Mouse (Mus musculus): ENCODE data around the gene Ppp1r12a.

Ppp1r12a gene

DNA sequence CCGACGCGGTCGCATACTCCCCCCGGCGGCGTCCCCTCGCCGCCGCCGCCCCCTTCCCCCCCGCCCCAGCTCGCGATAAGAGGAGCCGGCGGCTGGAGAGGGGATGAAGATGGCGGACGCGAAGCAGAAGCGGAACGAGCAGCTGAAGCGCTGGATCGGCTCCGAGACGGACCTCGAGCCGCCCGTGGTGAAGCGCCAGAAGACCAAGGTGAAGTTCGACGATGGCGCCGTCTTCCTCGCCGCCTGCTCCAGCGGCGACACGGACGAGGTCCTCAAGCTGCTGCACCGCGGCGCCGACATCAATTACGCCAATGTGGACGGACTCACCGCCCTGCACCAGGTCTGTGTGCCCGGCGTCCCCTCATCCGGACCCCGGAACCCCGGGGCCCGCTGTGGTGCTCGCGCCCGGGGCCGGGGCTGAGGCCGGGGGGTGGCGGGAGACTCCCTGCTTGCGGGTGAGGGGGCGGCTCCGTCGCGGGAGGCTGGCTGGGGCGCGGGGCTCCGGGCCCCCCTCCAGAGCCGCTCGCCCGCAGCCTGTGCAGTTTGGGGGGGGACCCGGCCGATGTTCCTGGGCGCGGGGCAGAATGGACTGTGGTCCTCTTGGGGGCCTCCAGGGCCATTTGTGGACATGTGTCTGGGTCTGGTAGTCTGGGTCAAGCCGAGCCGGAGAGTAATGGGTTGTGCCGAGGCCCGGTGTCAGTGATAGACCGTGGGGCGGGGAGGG is 466 bp downstream of the Ppp1r12a start:
- DNase-seq: peak; percentile 57

DNA sequence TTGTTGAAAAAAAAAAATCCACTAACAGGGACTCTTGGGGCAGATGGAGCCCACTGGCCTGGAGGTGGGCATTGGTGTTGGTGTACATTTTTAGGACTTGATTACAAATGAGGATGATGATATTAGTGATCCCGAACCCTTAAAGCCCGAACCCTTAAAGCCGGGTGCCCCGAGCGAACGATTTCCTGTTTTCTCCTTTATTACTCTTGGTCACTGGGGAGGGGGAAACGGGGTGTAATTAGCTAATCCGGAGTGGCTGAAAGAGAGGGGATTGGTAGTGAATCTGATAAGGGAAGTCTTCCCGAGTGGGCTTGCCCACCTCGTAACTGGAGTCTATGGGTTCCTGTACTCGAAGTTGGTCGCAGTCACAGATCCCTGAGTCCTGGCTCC is 1.0 kb downstream of the Ppp1r12a start:
- DNase-seq: no peak

DNA sequence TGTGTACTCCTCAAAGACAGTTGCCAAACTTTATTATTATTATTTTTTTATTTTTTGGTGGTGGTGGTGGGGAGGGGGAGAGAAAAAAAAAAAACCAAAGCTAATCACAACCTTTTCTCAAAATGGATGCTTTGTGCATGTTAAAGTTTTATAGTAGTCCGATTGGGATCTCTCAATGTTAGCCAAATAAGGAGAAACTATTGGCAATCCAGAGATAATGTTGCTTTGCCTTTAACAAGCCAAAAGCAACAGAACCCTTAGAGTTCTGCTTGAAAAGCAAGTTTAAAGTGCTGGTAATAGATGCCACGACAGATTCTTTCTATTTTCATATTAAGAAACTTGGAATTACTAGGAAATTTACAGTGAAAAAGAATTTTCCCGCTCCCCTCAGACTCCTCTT is 1.5 kb downstream of the Ppp1r12a start:
- no peak for DNase-seq

DNA sequence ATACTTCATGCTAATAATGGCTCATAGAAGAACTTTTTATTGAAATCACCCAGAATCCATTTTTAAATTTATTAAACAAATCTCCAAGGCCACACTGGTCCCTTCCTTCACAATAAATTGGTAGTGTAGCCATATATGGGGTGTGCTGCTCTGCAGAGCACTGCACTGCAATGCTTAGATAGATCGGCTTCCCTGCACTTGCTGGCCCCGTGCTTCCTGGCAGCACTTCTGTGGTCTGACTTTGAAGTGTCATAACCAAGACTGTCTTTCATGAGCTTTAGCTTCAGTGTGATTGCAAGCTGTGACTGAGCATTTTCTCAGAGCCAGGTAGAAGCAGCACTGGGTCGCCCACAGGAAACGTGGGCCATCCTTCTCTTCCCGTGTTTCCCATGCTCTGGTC is 5.8 kb downstream of the Ppp1r12a start:
- no peak for DNase-seq

DNA sequence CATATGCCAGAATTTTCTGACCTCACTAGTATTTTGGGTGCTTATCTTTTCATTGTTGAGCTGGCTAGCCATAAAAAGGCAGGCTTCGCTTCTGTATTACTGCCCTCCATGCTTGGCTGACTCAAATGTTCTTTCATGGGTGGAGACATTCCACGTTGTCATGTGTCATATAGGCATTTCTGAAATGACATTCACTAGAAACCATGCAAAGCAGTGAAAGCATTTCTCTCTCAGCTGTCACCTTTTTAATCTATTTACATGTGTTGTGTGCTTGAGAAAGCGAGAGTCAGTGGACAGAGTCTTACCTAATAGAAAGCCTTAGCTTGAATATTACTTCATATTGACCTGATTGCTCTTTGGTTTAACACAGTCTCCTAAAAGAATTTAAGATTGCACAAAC is 8.8 kb downstream of the Ppp1r12a start:
- DNase-seq: no peak

DNA sequence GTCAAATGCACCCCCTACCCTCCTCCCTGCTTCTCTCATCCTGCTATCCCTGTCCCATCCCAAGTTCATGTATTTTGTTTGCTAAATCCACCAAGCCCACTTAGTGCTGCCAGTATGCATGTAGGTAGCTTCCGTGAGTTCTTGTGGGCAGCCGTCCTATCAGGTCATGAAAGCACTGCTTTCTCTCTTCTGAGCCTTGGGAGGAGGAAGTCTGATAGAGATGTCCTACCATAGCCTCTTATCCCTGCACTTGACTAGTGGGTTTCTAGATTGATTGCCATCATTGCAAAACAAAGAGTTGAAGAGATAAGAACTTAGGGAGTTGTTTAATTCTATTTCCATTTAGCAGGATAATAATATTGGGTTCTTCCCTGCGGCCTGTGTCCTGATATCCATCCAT is 9.6 kb downstream of the Ppp1r12a start:
- DNase-seq: no peak

DNA sequence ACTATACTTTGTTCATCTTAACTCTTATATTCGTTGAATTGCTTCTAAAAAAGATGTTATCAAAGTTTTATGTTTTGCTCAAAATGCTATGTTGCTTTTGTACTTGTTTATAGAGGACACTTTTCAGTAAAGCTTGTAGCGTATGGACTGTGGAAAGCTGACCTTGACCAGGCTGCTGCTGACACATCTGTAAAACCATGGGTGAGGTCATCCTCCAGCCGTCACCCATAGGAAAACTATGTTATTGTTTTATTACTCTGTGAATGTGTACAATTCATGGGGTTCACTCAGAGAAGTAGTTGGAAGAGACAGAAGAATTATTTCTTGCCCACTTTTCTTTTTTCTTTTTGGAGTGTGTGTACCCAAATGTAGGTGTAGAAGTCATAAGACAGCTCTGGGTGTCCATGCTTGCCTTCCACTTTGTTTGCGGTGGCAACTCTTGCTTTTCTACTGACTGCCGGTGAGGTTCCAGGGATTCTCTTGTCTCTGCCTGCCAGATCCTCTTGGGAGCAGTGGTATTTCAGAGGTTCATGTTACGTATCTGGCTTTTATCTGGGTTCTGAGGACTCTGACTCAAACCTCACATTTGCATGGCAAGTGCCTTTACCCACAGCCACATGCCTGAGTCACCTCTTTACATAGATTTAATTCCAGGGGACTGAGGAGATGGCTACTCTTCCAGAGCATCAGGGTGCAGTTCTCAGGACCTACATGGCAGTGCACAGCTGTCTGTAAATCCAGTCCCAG is 11.0 kb downstream of the Ppp1r12a start:
- DNase-seq: no peak

DNA sequence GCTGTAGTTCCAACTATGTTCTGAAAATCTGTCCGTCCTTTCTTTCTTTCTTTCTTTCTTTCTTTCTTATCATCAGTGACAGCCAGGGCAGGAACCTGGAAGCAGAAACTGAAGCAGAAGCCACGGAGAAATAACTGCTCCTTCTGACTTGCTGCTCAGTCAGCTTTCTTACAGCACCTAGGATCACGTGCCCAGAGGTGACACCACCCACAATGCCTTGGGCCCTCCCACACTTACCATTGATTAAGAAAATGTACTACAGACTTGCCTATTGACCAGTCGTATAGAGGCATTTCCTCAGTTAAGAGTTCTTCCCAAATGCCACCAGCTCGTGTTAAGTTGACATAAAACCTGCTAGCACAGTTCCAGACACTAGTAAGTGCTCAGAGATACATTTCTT is 12.1 kb downstream of the Ppp1r12a start:
- no peak for DNase-seq

DNA sequence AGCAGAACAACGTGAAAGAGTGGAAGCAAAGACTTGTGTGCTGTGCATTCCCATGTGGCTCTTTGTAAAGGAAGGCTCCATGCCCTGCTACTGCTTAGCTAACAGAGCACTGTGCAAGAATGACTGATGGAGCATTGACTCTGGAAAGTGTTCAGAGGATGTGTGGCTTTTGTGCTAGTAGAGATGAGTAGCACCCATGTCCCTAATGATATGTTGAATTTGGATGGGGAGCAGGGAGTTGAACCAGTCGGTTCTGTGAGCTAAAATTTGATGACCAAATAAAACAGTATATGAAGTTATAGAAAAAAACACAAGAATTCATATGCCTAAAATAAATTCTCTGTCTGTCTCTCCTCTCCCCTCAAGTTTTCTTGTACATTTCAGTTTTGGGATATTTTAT is 13.9 kb downstream of the Ppp1r12a start:
- DNase-seq: no peak

DNA sequence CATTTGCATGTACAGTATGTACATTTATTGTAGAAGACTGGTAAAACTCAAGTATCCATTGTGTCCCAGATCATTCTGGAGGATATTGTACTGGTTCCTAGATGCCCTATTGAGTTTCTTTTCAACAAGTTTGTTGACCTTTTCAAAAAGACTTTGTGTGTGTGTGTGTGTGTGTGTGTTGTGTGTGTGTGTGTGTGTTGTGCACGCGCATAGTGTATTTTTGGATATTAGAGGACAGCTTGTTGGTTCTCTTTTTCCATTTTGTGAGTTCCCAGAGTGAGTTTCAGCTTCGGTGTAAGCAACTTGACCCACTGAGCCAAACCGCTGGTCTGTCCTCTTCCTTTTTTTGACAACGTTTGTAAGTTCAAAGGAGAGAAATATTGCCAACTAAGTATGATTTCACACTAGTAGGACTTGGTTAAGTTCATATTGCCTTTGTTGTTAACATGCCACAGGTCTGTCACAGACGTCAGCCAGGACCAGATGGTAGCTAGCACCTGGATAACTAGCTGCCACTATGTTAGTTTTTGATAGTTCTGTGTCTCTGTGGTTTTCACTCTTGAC is 16.4 kb downstream of the Ppp1r12a start:
- DNase-seq: no peak

DNA sequence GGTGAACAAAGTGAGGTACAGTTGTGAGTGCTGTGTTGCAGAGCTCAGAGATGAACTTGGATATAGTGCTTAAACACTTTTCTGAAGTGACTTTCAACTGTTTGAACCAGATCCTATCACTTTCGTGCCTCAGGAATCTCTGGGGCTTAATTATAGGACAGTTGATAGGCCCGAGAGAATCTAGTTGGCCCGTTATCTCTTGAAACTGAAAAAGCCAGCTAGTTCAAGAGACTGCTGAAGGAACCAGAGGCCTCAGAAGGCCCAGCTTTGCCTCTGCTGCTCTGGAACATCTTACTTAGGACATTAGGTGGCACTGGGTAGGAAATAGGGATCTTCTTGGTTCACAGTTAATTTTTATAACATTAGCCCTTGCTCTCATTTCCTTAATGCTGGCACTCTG is 17.4 kb downstream of the Ppp1r12a start:
- no peak for DNase-seq

DNA sequence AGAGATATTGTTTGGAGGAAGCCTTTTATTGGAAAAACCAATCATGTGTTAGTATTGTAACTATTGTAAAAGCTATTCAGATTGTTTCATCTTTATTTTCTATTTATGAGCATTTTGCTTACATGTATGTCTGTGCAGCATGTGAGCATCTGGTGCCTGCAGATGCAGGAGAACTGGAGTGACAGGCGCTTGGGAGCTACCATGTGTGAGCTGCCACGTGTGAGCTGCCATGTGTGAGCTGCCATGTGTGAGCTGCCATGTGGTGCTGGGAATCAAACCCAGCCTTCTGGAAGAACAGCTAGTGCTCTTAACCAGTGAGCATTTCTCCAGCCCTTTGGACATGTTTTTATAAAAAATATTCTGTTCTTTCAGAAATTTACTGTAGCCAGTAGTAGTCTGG is 18.3 kb downstream of the Ppp1r12a start:
- DNase-seq: no peak

DNA sequence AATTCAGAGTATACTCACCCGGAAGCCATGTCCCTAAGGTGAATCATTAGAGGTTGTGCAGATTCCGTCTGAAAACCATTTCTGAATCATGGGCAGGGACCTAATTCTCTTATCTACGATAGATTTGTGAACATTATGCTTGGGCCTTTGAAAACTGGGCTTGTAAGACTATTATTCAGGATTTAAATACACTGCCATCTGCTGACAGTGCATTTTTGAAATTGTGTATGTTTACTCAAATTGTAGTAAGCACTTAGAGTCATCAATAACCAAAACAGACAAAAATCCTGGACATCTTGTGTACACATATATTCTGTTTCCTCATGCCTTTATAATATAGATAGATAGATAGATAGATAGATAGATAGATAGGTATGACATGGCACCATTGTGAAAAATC is 19.9 kb downstream of the Ppp1r12a start:
- no peak for DNase-seq

DNA sequence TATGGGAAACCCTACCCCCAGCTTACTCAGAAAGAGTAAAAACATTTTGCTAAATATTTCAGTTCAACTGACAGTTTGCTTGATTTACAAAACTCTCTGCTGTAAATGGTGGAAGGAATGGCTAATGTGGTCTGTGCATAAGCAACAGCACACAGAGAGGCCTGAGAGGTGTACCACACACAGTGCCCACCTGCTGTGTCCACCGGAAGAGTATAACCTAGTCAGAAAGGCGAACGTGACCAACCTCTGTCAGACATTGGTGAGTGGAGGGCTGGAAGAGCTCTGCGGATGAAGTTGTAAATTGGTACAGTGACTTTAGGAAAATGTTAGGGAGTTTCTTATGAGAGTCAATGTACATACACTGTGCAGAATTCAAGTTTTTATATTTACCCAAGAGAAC is 20.4 kb downstream of the Ppp1r12a start:
- DNase-seq: no peak

DNA sequence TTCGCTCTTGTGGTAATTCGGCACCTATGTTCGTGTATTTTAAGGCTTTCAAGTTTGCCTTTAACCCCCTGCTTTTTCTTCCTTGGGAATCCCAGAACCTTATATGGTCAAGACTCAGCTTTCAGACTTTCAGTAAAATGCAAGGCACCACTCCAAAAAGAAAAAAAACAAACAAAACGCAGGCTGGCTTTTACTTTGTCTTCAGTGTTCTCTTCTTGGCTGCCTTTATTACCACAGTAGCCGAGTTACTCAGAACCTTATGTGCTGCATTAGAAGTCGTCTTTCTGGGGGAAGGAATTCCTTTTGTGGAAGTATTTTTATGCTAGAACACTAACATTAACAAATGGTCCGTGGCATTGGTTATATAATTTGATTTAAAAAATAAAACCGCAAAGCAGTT is 22.8 kb downstream of the Ppp1r12a start:
- no peak for DNase-seq

DNA sequence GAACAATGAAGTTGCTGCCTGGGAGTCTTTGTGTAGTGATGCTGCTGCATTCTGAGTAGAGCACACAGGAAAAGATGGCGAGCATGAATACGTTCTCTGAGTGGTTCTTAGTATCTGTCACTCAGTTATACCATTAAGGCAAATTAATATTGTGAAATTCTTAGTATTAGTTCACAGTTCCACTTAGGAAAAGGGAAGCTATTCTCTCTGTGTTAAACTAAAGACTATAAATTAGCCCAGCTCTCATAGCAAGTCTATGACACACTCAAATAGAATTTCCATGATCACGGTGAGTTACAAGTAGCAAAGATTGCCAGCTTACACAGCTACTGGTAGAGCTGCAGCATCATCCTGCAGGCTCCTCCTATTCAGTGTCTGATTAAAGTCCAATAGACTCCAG is 23.3 kb downstream of the Ppp1r12a start:
- DNase-seq: no peak

DNA sequence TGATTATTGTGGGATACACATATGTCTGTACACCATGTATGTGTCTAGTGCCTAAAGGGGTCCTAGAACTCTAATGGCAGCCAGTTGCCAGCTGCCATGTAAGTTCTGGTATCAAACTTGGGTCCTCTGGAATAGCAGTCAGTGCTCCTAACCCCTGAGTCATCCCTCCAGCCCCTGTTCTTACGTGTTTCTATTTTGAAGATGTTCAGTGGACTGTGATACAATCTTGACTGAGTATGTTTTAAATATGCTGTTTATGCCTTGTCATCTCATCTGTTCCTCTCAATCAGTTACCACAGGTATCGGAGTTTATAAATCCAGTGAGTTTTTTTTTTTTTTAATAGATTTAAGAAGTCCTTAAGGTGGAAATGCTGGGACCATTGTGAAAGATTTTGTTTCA is 27.3 kb downstream of the Ppp1r12a start:
- no peak for DNase-seq

DNA sequence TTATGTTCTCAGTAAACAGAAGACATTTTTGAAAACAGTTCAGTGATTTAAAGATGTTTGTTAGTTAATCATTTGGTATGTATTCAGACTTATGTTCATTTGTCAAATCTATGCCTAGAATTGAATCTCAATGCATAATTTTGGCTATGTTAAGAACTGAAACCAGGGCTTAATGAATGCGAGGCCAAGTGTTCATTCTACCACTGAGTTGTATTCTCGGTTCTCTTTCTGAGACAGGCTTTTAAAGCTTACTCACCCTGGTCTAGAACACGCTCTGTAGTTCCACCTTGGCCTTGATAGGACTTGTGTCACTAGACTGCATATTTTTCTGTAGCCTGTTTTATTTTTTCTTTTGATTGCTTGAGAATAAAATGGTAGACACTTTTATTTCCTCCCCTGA is 28.0 kb downstream of the Ppp1r12a start:
- DNase-seq: no peak

DNA sequence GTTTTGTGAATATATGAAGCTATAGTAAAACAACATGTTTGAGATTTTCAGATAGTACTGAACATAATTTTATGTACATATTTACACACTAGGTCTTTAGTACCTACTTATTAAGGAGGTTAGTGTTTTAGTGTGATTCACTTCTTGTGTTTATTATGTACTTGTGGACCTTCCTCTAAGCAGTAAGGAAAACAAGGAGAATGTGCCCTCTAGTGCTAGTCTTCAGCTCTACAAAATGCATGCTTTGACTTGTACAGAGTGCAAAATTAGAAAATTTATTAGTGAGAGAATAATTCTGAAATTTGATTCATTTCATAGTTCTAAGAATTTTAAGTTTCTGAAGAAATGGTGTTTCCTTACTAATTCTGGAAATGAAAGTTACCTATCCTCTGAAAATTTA is 28.6 kb downstream of the Ppp1r12a start:
- DNase-seq: peak; percentile 25

DNA sequence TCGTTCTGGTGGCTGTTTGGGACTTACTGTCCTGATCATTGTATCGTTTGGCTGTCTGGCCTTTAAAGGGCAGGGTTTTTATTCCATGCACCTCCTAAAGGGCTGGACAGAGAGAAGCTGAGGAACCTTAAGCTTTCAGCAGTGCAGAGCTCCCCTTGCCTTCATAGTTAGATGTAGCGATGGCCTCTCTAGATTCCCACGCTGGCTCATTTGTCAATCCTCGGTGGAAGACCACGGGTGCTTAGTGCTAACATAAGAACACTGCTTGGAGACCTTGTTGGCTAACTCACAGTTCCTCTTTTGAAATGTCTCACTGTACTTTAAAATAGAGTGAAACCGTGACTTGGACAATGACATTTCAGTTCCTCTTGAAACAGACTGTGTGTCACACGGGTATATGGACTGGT is 29.4 kb downstream of the Ppp1r12a start:
- no peak for DNase-seq

DNA sequence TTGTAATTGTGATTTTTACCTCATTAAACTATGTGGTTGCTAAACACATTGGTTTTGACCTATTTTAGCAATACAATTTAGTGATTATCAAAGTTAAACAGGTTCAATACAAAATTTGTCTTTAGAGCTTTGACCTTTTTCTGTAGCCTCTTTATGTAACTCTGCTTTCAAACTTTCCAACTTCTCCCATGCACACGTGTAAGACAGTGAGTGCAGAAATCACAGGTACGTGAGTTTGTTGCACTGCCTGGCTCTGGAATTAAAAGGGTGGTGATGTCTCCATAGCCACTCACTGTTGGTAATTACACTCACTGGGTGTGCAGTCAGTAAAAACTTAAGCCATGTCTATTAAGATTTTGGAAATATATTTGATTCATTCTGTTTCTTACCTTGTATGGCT is 30.3 kb downstream of the Ppp1r12a start:
- DNase-seq: no peak

DNA sequence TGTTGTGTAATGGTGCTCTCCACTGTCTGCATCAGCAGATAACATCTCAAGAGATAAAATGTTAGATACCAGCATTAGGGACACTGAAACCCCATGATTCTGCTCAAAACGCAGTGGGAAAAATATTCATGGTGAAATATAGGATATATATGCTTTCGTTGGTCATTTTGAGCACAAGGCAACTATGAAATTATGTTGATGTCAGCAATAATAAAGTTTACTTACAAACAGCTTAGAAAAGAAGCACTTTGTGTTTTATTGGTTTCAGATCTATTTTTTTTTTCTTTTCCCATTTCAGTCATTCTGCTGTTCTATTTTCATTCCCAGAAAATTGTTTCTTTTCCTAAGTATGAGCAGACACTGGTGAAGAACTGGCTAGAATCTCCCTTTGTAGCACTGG is 34.1 kb downstream of the Ppp1r12a start:
- DNase-seq: no peak

DNA sequence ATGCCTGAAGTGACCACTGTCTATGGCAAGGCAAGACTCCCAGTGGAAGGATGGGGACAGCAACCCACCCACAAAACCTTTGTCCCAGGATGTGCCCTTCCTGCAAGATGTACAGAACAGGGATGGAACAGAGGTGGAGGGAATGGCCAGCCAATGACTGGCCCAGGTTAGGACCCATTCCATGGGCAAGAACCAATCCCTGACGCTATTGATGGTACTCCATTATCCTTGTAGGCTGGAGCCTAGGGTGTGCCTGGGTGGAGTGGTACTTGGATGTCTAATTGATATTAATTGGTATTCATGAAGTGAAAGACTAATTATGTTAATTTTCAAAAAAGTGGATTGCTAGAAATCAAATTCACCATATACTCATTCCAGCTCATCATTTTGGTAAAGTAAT is 35.5 kb downstream of the Ppp1r12a start:
- DNase-seq: no peak

DNA sequence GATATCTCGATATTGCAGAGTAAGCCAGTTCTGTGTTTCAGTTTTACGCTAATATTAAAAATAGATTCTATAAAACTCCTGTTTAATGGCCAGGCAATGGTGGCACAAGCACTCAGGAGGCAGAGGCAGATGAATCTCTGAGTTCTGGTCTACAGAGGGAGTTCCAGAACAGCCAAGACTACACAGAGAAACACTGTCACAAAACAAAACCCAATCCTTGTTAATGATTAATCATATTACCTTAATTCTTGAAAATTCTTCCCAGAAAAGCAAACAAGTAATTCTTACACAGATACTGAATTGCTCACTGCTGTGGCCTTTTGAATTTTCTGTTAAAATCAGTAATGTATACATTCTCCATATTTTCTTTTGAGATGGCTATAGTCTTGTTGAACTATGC is 37.0 kb downstream of the Ppp1r12a start:
- DNase-seq: no peak

DNA sequence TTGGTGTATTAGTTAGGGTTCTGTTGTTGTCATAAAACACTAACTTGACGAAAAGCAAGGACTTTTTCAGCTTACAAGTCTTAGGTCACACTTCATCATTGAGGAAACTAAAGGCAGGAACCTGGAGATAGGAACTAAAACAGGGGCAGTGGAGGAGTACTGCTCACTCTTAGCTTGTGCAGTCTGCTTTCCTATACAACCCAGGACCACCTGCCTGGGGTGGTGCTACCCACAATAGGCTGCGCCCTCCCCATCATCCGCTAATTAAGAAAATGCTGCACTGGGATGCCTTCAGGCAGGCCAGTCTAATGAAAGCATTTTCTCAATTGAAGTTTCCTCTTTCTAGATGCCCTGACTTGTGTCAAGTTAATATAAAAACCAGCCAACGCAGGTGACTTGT is 40.1 kb downstream of the Ppp1r12a start:
- DNase-seq: no peak

Measured in cerebellum, adult 9-10 months (tissue).